Mouse (Mus musculus) cerebellum, adult 8-10 months (tissue): ENCODE measurements at regions not wholly inside any gene's neighbourhood (a gene's known extent, or its start where the extent isn't known, plus 50 kb on each side); places are given as distances from the start of the nearest gene placed in this dataset.

Experiments
- DNase-seq: peaks from one replicate; pipeline ENCODE4 v3.0.0; 2022

DNA sequence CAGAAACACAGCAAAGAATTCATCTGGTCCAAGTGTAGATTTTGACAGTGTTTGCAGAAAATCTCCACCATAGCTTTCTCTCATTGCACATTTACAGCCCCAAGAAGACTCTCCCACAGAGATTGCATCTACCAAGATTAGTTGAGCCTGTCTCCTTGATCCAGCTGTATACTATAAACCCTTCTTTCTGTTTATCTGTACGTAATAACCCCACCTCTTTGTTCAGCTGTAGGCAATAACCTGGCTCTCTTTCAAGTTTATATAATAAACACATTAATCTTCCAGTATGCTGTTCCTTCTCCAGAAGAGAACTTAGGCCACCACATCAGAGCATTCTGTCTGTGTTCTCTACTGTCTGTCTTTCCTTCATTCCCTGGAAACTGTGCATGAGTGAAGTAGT is 594.9 kb upstream of the Fam92a start:
- DNase-seq: no peak

GRCm38 (mm10) chr4:12750817-12751216 is 579.0 kb upstream of the Fam92a start:
- DNase-seq: no peak

DNA sequence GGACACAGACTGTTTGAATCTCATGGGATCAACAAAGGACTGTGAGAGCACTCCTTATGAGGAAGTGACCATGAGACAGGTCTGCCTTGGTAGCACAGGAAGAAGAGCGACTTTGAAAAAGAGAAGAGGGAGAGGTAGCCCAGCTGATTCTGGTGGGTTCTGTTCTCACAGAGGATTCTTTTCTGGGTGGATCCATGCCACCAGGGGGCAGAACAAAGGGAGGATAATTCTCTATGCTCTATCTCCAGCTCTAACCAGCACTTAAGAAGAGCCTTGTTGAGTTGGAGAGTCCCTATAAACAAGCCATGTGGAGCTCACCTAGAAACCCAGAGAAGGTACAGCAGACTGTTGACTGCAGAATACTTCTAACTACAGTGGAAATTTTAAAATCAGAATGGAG is 578.1 kb upstream of the Fam92a start:
- no peak for DNase-seq

- DNase-seq: no peak
Observed at GRCm38 (mm10) chr4:12743714-12744327, 572.0 kb upstream of the Fam92a start.

DNA sequence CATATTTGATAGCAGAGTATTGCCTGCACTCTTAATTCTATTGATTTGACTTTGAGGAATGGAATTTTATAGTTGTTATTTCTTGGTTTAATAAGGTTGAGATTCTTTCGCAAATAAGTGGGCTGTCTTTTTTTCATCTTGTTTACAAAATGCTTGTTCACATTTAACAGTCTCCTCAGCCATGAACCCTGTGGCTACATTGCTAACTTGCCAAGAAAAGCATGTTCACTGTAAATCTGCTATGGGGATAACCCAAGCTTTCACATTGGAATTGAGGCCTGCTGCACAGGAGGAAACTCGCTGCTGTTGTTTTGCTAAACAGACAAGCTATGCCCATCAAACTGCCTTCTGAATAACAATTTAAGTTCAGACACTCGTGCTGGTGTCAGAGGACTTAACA is 564.6 kb upstream of the Fam92a start:
- DNase-seq: no peak

- no peak for DNase-seq
Observed at GRCm38 (mm10) chr4:12700189-12700588, 528.4 kb upstream of the Fam92a start.

- no peak for DNase-seq
Observed at GRCm38 (mm10) chr4:12677814-12678213, 506.0 kb upstream of the Fam92a start.

- no peak for DNase-seq
Observed at GRCm38 (mm10) chr4:12671399-12671798, 499.6 kb upstream of the Fam92a start.

GRCm38 (mm10) chr4:12663176-12663575 is 491.4 kb upstream of the Fam92a start:
- no peak for DNase-seq

GRCm38 (mm10) chr4:12662683-12663082 is 490.9 kb upstream of the Fam92a start:
- no peak for DNase-seq

- DNase-seq: no peak
Observed at GRCm38 (mm10) chr4:12659084-12659483, 487.3 kb upstream of the Fam92a start.

- DNase-seq: no peak
Observed at GRCm38 (mm10) chr4:12658594-12658993, 486.8 kb upstream of the Fam92a start.

- no peak for DNase-seq
Observed at GRCm38 (mm10) chr4:12657820-12658219, 486.0 kb upstream of the Fam92a start.

DNA sequence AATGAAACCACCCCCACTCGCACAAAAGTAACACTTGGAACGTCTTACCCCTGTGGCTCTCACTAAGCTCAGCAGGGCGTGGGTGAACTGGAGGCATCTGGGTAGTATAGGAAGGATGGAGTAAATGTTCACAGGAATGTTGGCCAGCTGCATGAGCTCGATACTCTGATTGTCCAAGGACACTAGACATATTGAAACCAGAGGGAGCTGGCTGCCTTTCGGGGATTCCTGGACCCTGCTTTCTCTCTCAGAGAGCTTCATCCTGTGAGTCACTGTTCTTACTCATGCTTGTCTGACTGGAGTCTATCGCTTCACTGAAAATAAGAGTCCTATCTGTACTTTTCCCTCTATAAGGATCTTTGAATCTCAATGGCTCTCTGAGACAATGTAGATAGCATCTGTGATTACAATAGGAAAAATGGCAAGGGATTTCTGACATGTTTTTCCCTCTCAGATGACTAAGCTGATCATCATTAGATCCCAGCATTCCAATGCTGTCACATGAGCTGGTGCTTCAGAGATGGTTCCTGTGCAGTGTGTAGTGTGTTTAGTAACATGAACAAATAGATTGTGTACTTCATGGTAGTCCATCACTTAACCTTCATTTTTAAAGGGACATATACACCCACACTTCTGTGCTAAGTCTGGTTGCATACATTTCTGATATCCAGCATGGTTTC is 485.2 kb upstream of the Fam92a start:
- DNase-seq: no peak

DNA sequence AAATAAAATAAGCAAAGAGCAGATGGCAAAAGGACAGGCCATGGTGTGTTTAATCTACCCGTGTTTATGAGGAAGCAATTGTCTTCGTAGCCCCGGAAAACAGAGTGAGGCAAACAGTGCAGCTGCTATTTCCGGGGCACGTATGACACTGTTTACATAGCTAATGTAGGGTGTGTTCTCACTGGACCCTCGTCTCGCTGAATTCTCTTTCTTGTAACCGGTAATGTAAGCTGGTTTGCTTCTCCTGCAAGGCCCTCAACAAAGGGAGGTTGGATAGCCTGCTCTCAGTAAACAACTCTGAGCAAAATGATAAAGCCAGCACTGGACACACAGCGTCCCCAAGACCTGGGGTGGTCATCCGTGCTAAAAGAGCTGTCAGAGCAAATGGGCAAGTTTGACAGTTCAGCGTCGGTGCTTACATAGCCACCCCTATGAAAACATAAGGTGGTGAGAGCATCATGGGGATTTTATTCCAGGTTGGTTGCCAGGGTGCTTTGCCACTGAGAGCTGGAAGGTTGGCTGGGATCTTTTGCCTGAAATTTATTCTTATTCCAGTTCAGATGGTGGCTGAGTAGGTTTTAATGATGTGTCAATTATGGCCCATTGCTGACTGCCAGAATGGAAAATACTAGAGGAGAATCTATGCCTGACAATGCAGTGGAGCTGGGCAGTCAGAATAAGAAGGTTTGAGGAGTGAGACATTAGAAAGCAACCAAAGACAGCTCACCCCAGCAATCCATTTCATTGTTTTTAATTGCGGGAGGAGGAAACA is 483.8 kb upstream of the Fam92a start:
- no peak for DNase-seq

- no peak for DNase-seq
Observed at GRCm38 (mm10) chr4:12654568-12655456, 483.0 kb upstream of the Fam92a start.

DNA sequence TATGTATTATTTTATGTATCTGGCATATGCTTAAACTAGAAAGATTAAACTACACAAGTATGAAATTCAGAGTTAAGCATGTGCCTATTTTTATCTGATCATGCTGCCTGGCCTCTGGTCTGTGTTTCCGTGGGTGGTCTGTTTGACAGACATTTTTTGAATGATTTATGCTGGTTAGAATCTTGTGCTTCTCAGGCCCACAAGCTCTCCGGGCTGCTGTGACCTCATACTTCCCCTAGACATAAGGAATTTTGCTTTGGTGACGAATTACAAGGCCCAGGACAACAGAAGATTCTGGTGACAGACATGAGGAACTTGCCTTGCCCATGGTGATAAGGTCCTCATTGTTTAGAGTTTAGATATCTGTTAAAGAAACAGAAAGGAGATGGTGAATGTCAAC is 475.9 kb upstream of the Fam92a start:
- no peak for DNase-seq

DNA sequence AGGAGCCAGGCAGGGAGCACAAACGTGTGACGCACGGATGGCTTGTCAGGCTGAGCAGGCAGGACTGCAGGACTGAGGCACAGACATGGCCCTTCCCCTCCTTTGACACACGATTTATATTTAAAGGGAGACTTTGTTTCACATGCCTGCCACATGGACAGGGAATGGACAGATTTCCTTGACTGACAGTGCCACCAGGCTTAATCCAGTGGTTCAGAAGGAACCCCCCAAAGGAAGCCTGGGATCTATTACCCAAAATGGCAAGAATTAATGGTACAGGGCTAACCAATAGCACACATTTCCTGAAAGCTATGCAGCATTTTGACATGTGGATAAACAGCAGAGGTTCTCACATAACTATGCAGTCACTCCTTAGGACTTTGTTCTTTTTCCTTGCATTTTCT is 470.7 kb upstream of the Fam92a start:
- DNase-seq: no peak

DNA sequence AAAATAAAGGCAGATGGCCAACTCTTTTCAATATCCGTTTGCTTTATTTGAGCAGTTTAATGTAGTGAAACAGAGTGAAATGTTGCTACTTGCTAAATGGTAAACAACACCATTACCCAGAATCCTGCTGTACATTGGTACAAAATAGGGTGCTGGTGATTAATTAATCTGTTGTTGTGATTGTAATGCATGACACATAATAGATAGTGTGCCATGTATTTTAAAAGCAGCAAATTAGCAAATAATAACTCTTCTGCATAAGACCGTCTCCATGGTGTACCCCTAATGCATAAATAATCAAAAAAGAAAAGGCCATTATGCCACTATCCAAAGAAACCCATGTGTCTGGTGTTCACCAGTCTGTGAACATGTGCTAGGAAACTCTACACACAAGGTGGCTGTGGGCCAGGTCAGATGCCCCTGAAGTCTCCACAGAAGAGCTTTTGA is 457.6 kb upstream of the Fam92a start:
- DNase-seq: no peak

DNA sequence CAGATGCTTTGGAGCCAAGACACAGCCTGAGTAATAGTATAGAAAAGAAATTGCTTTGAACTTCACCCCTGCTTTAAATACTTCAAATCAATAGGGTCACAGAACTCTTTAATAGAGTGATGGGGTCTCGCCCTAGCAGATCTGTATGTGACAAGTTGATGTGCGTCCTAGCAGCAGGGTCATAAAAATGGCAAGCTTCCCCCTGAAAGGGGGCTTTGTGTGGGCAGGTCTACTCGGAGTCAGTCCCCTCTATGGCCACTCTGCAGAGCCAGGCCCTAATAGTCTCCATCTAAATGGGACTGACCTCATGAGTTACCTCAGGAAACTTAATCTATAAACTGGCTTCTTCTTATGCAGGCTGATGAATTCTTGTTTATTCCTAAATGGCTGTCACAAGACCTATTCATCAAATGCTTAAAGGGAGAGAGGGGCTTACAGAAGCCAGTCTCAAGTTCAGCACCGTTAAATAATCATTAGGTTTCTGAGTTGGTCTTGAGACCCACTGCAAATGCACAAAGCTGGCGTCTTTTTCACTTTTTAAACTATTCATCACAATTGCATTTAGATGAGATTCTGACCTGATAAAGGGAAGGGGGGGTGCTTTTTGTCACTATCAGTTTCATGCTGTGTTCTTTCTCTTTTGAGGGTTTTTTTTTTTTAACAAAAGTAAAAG is 457.0 kb upstream of the Fam92a start:
- DNase-seq: no peak

DNA sequence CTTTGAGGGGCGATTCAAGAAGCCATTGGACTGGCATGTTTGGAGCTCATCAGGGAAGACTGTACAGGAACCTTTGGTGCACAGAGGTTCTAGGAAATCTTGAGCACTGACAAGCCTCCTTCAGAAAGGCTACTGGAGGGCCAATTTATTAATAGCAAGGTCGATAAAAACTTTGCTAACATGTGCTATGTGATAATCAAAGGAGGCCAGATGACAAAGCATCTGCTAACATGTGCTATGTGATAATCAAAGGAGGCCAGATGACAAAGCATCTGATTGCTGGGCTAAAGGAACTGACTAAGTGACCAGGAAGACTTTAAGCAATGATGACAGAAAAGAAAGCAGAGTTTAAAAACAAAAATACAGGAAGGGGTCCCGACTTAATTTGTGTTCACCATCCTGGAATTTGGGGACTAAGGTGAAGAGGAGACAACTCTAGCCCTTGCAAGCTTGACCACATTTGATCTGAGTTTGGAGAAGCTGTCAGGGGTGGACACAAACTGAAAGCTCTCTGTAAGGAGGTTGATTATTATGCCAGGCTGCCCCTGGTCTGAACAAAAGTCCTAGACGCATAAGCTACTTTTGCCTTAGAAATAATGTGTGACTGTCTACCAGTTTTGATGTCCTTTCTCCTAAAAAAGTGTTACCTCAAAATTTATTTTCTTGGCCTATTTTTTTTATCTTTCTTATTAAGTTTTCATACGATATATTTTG is 455.5 kb upstream of the Fam92a start:
- no peak for DNase-seq

- no peak for DNase-seq
Observed at GRCm38 (mm10) chr4:12620756-12621270, 449.0 kb upstream of the Fam92a start.
